Mouse (Mus musculus) midbrain, embryonic 16.5 days (tissue): Measurements from ENCODE around the gene Cox10. TPM values are rescaled to one million over a fixed set of nuclear protein-coding genes. Genes with fewer than 3 reads are reported as not detected.

Experiments
- ATAC-seq: fragments of 200-750 bp; cut with Nextera tagmentation; 2 replicates; pipeline ENCODE4 v1.8.0; 2017; ENCODE audit warnings: moderate TSS enrichment
- H3K27ac ChIP-seq: fragments of 300-500 bp; sonication (generic); 2 replicates; pipeline ENCODE4 v1.5.1; 2014; ENCODE audit warnings: mild to moderate bottlenecking, low read length, mixed read lengths
- H3K27me3 ChIP-seq: fragments of 300-500 bp; sonication (generic); 2 replicates; pipeline ENCODE4 v1.6.1; 2014; ENCODE audit warnings: low read depth, low read length, mixed read lengths; ENCODE audit not compliant: control insufficient read depth, insufficient read depth
- H3K36me3 ChIP-seq: fragments of 300-500 bp; sonication (generic); 2 replicates; pipeline ENCODE4 v1.6.1; 2014; ENCODE audit warnings: mild to moderate bottlenecking, low read length, moderate library complexity, mixed read lengths; ENCODE audit not compliant: control insufficient read depth, insufficient read depth
- H3K4me1 ChIP-seq: fragments of 300-500 bp; sonication (generic); 2 replicates; pipeline ENCODE4 v1.6.1; 2014; ENCODE audit warnings: mild to moderate bottlenecking, low read length, mixed read lengths; ENCODE audit not compliant: control insufficient read depth, insufficient read depth
- H3K4me2 ChIP-seq: fragments of 300-500 bp; sonication (generic); 2 replicates; pipeline ENCODE4 v1.6.1; 2014; ENCODE audit warnings: mild to moderate bottlenecking, low read length, mixed read lengths
- H3K4me3 ChIP-seq: fragments of 300-500 bp; sonication (generic); 2 replicates; pipeline ENCODE4 v1.5.1; 2014; ENCODE audit warnings: low read depth, mild to moderate bottlenecking, low read length, moderate library complexity, mixed read lengths
- H3K9ac ChIP-seq: fragments of 300-500 bp; sonication (generic); 2 replicates; pipeline ENCODE4 v1.6.1; 2014; ENCODE audit warnings: low read depth, low read length, mixed read lengths
- H3K9me3 ChIP-seq: fragments of 300-500 bp; sonication (generic); replicated peaks from 2 replicates; pipeline ENCODE4 v1.6.1; 2014; ENCODE audit warnings: mild to moderate bottlenecking, low read length, mixed read lengths; ENCODE audit not compliant: control insufficient read depth, poor library complexity, severe bottlenecking
- WGBS: fragments of 180-500 bp; shearing (Covaris S2); extraction: QIAGEN DNeasy Blood & Tissue Kit; methylation state at CpG from one replicate; pipeline ENCODE4 v1.1.7; 2014; 5-methylcytosine and 5-hydroxymethylcytosine counted together
- polyA plus RNA-seq: library from polyadenylated mRNA; unstranded; fragments of >200 nt; fragmentation: Nextera tagmentation; extraction: Ambion mirVana; gene quantifications from 2 replicates; pipeline ENCODE4 v1.2.1, GENCODE M21; 2015

Cox10 gene
- polyA plus RNA-seq, 1 experiment from 2014 or later: 26.1 TPM

DNA sequence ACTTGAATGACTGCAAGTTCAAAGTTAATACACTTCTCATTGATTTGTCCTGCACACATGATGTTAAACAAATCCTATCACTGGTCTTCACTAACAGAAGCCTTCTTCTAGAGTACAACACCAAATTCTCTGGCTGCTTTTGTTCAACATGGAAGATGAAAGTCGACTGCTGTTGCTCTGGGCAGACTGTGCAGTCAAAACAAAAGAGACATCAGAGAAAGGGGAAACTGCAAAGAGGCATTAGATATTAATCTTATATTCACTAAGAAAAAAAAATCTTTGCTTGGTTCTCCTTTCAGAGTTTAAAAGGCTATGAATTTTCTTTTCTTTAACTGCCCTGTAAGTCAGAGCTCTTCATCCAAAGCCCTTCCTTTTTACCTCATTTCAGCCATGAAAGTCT lies 39.7 kb downstream of the Cox10 start:
- no peak overlapping the region for H3K27ac ChIP-seq
- H3K4me2 ChIP-seq: no peak overlapping the region
- no peak for ATAC-seq
- WGBS: 15% methylated on average over 1 of the region's 1 CpGs
- peaks cover 3% of the 10 kb centered on the region for H3K4me1 ChIP-seq
- H3K9me3 ChIP-seq: no peaks in the 10 kb centered on the region
- H3K9ac ChIP-seq: no peak overlapping the region
- H3K36me3 ChIP-seq: no peaks in the 10 kb centered on the region
- H3K27me3 ChIP-seq: no peaks in the 10 kb centered on the region
- H3K4me3 ChIP-seq: no peak overlapping the region

- Histone ChIP-seq H3K9ac (no peak overlapping the region), H3K9me3 (no peaks in the 10 kb centered on the region), H3K4me3 (no peak overlapping the region), H3K4me2 (no peak overlapping the region), H3K4me1 (peaks cover 3% of the 10 kb centered on the region), H3K36me3 (no peaks in the 10 kb centered on the region), H3K27ac (no peak overlapping the region), H3K27me3 (no peaks in the 10 kb centered on the region)
- ATAC-seq: no peak
- 75% methylated on average over 15 of the region's 15 CpGs for WGBS
These were observed 41.7 kb downstream of the Cox10 start for GRCm38 (mm10) chr11:64037471-64038125.

- no peaks in the 10 kb centered on the region for H3K27me3 ChIP-seq
- no peak overlapping the region for H3K27ac ChIP-seq
- H3K4me3 ChIP-seq: no peak overlapping the region
- WGBS: 90% methylated on average over 7 of the region's 7 CpGs
- peaks cover 3% of the 10 kb centered on the region for H3K4me1 ChIP-seq
- H3K36me3 ChIP-seq: no peaks in the 10 kb centered on the region
- H3K9me3 ChIP-seq: no peaks in the 10 kb centered on the region
- H3K9ac ChIP-seq: no peak overlapping the region
- H3K4me2 ChIP-seq: no peak overlapping the region
- ATAC-seq: no peak
These were observed 43.0 kb downstream of the Cox10 start for GRCm38 (mm10) chr11:64036306-64036705.

DNA sequence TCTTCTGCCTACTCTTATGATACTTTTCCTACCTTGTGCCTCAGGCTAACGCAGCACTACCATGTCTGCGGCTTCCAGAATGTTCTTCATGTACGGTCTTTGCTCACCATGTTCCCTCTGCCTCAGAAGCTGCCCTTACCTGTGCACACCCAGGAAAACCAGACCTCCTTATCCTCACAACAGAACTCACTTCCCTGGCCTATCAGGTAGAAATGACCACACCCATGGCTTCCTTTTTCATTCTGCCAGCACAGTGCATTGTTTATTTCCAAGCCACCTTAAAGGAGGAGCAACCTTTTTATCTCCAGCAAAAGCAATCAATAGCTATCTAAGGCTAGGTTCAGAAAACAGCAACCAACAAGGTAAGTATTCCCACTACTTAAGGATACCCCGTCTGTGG lies 43.6 kb downstream of the Cox10 start:
- Histone ChIP-seq H3K36me3 (no peaks in the 10 kb centered on the region), H3K4me2 (no peak overlapping the region), H3K9me3 (no peaks in the 10 kb centered on the region), H3K4me3 (no peak overlapping the region), H3K9ac (no peak overlapping the region), H3K27me3 (no peaks in the 10 kb centered on the region), H3K27ac (no peak overlapping the region), H3K4me1 (peaks cover 3% of the 10 kb centered on the region)
- 97% methylated on average over 4 of the region's 4 CpGs for WGBS
- ATAC-seq: no peak

DNA sequence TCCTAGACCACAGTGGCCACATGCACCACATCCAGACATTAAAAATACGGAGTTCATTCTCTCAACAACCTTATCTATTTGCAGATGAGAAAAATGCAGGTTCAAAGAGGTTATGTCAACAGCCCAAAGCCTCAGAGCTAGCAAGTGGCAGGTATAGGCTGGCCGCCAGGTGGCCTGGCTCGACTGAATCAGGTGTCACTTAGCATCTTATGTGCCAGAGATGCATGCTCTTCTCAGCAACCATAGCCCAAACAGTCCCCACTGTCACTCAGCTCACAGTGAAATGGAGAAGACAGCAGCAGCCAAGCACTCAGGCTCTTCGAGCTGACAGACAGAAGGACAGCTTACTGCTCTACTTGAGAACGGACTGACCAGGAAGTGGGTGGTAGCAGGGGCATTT lies 44.6 kb downstream of the Cox10 start:
- ATAC-seq: no peak
- Histone ChIP-seq H3K36me3 (no peaks in the 10 kb centered on the region), H3K27me3 (no peaks in the 10 kb centered on the region), H3K9ac (no peak overlapping the region), H3K4me1 (peaks cover 3% of the 10 kb centered on the region), H3K27ac (no peak overlapping the region), H3K9me3 (no peaks in the 10 kb centered on the region), H3K4me3 (no peak overlapping the region), H3K4me2 (no peak overlapping the region)
- 92% methylated on average over 5 of the region's 5 CpGs for WGBS

- 78% methylated on average over 8 of the region's 8 CpGs for WGBS
- Histone ChIP-seq H3K9ac (no peak overlapping the region), H3K4me3 (no peak overlapping the region), H3K4me2 (no peak overlapping the region), H3K27ac (no peak overlapping the region), H3K4me1 (peaks cover 22% of the 10 kb centered on the region), H3K9me3 (no peaks in the 10 kb centered on the region), H3K27me3 (no peaks in the 10 kb centered on the region), H3K36me3 (no peaks in the 10 kb centered on the region)
- no peak for ATAC-seq
These were observed 51.8 kb downstream of the Cox10 start for GRCm38 (mm10) chr11:64027423-64027822.

- H3K27ac ChIP-seq: no peak overlapping the region
- peaks cover 23% of the 10 kb centered on the region for H3K4me1 ChIP-seq
- no peaks in the 10 kb centered on the region for H3K9me3 ChIP-seq
- no peak overlapping the region for H3K4me3 ChIP-seq
- H3K9ac ChIP-seq: no peak overlapping the region
- no peaks in the 10 kb centered on the region for H3K36me3 ChIP-seq
- H3K4me2 ChIP-seq: no peak overlapping the region
- H3K27me3 ChIP-seq: no peaks in the 10 kb centered on the region
- WGBS: 90% methylated on average over 4 of the region's 4 CpGs
- ATAC-seq: no peak
These were observed 53.4 kb downstream of the Cox10 start for GRCm38 (mm10) chr11:64025843-64026242.

GRCm38 (mm10) chr11:64024575-64024974 lies 54.7 kb downstream of the Cox10 start:
- Histone ChIP-seq H3K4me1 (peaks cover 23% of the 10 kb centered on the region), H3K4me2 (no peak overlapping the region), H3K4me3 (no peak overlapping the region), H3K9me3 (no peaks in the 10 kb centered on the region), H3K27ac (no peak overlapping the region), H3K27me3 (no peaks in the 10 kb centered on the region), H3K9ac (no peak overlapping the region), H3K36me3 (no peaks in the 10 kb centered on the region)
- 60% methylated on average over 7 of the region's 7 CpGs for WGBS
- ATAC-seq: no peak

GRCm38 (mm10) chr11:64023380-64023981 lies 55.8 kb downstream of the Cox10 start:
- Histone ChIP-seq H3K9ac (no peak overlapping the region), H3K36me3 (no peaks in the 10 kb centered on the region), H3K9me3 (no peaks in the 10 kb centered on the region), H3K27me3 (no peaks in the 10 kb centered on the region), H3K27ac (peak overlapping the region; percentile 35; the same call in 1 of the 2 replicates), H3K4me1 (peaks cover 23% of the 10 kb centered on the region), H3K4me2 (no peak overlapping the region), H3K4me3 (no peak overlapping the region)
- ATAC-seq: peak; percentile 66
- WGBS: 32% methylated on average over 15 of the region's 15 CpGs
